In genomic region chr5:43360298-43360697, GRCm38 (mm10) we compare ENCODE assay signal across 8 mouse cellular contexts.
DNase-seq lines count a peak whose midpoint lies in the region; ATAC-seq and TF ChIP-seq lines count a peak whose summit lies in the region.

No protein-coding gene starts in this region.

- H3K27ac ChIP-seq in gastrocnemius, adult 2 months, result no peak overlapping the region
- H3K27ac ChIP-seq in midbrain, embryonic 14.5 days (replicated peaks; ENCODE audit: low read depth, low read length), result no peak overlapping the region
- H3K27ac ChIP-seq in midbrain, embryonic 15.5 days, result no peak overlapping the region
- H3K27ac ChIP-seq in limb, embryonic 10.5 days, result no peak overlapping the region
- H3K27ac ChIP-seq in forebrain, embryonic 11.5 days (ENCODE audit: low read depth, low read length), result no peak overlapping the region

- no peak overlapping the region for H3K4me2 ChIP-seq in midbrain, embryonic 14.5 days (ENCODE audit: low read length)
- H3K4me2 ChIP-seq in midbrain, embryonic 15.5 days, result no peak overlapping the region
- H3K4me2 ChIP-seq in forebrain, embryonic 11.5 days (ENCODE audit: low read depth, low read length, severe bottlenecking), result no peak overlapping the region

- H3K9ac ChIP-seq in midbrain, embryonic 14.5 days (replicated peaks; ENCODE audit: low read length), result no peak overlapping the region
- no peak overlapping the region for H3K9ac ChIP-seq in midbrain, embryonic 15.5 days
- no peak overlapping the region for H3K9ac ChIP-seq in forebrain, embryonic 11.5 days (ENCODE audit: low read length)

- 54% methylated on average over 3 of the region's 3 CpGs for WGBS in midbrain, embryonic 14.5 days
- 53% methylated on average over 3 of the region's 3 CpGs for WGBS in midbrain, embryonic 15.5 days
- WGBS in limb, embryonic 10.5 days, result 49% methylated on average over 3 of the region's 3 CpGs
- WGBS in forebrain, embryonic 11.5 days, result 50% methylated on average over 3 of the region's 3 CpGs

- no peaks in the 10 kb centered on the region for H3K9me3 ChIP-seq in midbrain, embryonic 14.5 days (ENCODE audit: control insufficient read depth, low read length)
- no peaks in the 10 kb centered on the region for H3K9me3 ChIP-seq in midbrain, embryonic 15.5 days
- no peaks in the 10 kb centered on the region for H3K9me3 ChIP-seq in limb, embryonic 10.5 days (replicated peaks)
- H3K9me3 ChIP-seq in forebrain, embryonic 11.5 days (ENCODE audit: control insufficient read depth, low read length), result no peaks in the 10 kb centered on the region

- no peaks in the 10 kb centered on the region for H3K27me3 ChIP-seq in midbrain, embryonic 14.5 days (ENCODE audit: control insufficient read depth, insufficient read depth, low read length)
- no peaks in the 10 kb centered on the region for H3K27me3 ChIP-seq in midbrain, embryonic 15.5 days (replicated peaks)
- H3K27me3 ChIP-seq in limb, embryonic 10.5 days (ENCODE audit: low read depth, poor library complexity, severe bottlenecking), result no peaks in the 10 kb centered on the region
- no peaks in the 10 kb centered on the region for H3K27me3 ChIP-seq in forebrain, embryonic 11.5 days (ENCODE audit: control insufficient read depth, insufficient read depth, low read length)

- TF ChIP-seq CTCF in gastrocnemius, adult 2 months (IDR thresholded peaks at IDR 0.05), result peak; percentile 72

- H3K4me3 ChIP-seq in gastrocnemius, adult 2 months, result no peak overlapping the region
- H3K4me3 ChIP-seq in midbrain, embryonic 14.5 days (replicated peaks; ENCODE audit: low read depth, low read length), result no peak overlapping the region
- H3K4me3 ChIP-seq in midbrain, embryonic 15.5 days, result no peak overlapping the region
- H3K4me3 ChIP-seq in limb, embryonic 10.5 days, result no peak overlapping the region
- no peak overlapping the region for H3K4me3 ChIP-seq in forebrain, embryonic 11.5 days (ENCODE audit: low read depth, low read length)

- H3K4me1 ChIP-seq in midbrain, embryonic 14.5 days (ENCODE audit: control insufficient read depth, insufficient read depth, low read length), result peaks cover 5% of the 10 kb centered on the region; the same call in 1 of the 2 replicates
- H3K4me1 ChIP-seq in midbrain, embryonic 15.5 days, result peaks cover 1% of the 10 kb centered on the region
- H3K4me1 ChIP-seq in limb, embryonic 10.5 days, result peaks cover 3% of the 10 kb centered on the region
- no peaks in the 10 kb centered on the region for H3K4me1 ChIP-seq in forebrain, embryonic 11.5 days (replicated peaks; ENCODE audit: control insufficient read depth, insufficient read depth, low read length)

- intact Hi-C loops in gastrocnemius, adult 2 months (cut with DNase I), result loop anchor here (5.0 kb wide), 1 partner anchor 373 kb away; no protein-coding TSS in a partner anchor

- no peak for ATAC-seq in midbrain, embryonic 14.5 days (ENCODE audit: low FRiP score, low TSS enrichment)
- ATAC-seq in midbrain, embryonic 15.5 days (replicated peaks), result no peak
- no peak for ATAC-seq in forebrain, embryonic 11.5 days (replicated peaks; ENCODE audit: low FRiP score)

- H3K36me3 ChIP-seq in midbrain, embryonic 14.5 days (ENCODE audit: control insufficient read depth, insufficient read depth, low read length), result no peaks in the 10 kb centered on the region
- H3K36me3 ChIP-seq in midbrain, embryonic 15.5 days (replicated peaks), result no peaks in the 10 kb centered on the region
- H3K36me3 ChIP-seq in limb, embryonic 10.5 days, result no peaks in the 10 kb centered on the region
- no peaks in the 10 kb centered on the region for H3K36me3 ChIP-seq in forebrain, embryonic 11.5 days (ENCODE audit: control insufficient read depth, insufficient read depth, low read length)

- peak; percentile 30 for DNase-seq in gastrocnemius, adult 2 months
- DNase-seq in gastrocnemius, postnatal 4 days (ENCODE audit: low spot score in 2 of 2), result no peak
- DNase-seq in midbrain, embryonic 14.5 days, result peak; percentile 77
- peak; percentile 23 for DNase-seq in c-Kit-positive CD71-positive TER-119-positive erythroid progenitor cells, embryonic 14.5 days (ENCODE audit: low spot score)
- DNase-seq in limb, embryonic 10.5 days (ENCODE audit: low spot score), result peak; percentile 40
- peak; percentile 41 for DNase-seq in thymus, postnatal 14 days
- no peak for DNase-seq in forebrain, embryonic 11.5 days (ENCODE audit: low spot score)

Comparison
In these comparisons a context has a peak if more than half of its experiments do, and no peak if none do; other contexts are left out.
1. DNase-seq: peak in gastrocnemius, adult 2 months (single experiment), midbrain, embryonic 14.5 days (single experiment), c-Kit-positive CD71-positive TER-119-positive erythroid progenitor cells, embryonic 14.5 days (single experiment), limb, embryonic 10.5 days (single experiment) and thymus, postnatal 14 days (single experiment); none in gastrocnemius, postnatal 4 days (0 of 2) and forebrain, embryonic 11.5 days (single experiment).